Mouse (Mus musculus) testis, adult 2 months (tissue): ENCODE data around the gene Tm4sf4. TPM values are rescaled to one million over a fixed set of nuclear protein-coding genes. Genes with fewer than 3 reads are reported as not detected.

Source experiments
- H3K27ac ChIP-seq: fragments of 200-500 bp; 2 replicates; pipeline ENCODE4 v1.5.1; 2012; ENCODE audit warnings: low read depth, low read length; ENCODE audit not compliant: control insufficient read depth, insufficient read depth
- H3K27me3 ChIP-seq: fragments of 200-500 bp; 2 replicates; pipeline ENCODE4 v1.6.1; 2012; ENCODE audit warnings: mild to moderate bottlenecking, low read length, moderate library complexity; ENCODE audit not compliant: control insufficient read depth, insufficient read depth
- H3K36me3 ChIP-seq: fragments of 200-500 bp; 2 replicates; pipeline ENCODE4 v1.6.1; 2012; ENCODE audit warnings: mild to moderate bottlenecking, low read length; ENCODE audit not compliant: control insufficient read depth, insufficient read depth
- H3K4me1 ChIP-seq: fragments of 200-500 bp; 2 replicates; pipeline ENCODE4 v1.6.1; 2012; ENCODE audit warnings: low read length; ENCODE audit not compliant: control insufficient read depth, insufficient read depth
- H3K4me3 ChIP-seq: fragments of 200-500 bp; 2 replicates; pipeline ENCODE4 v1.5.1; 2012; ENCODE audit warnings: low read depth, mild to moderate bottlenecking, low read length, moderate library complexity, mixed read lengths; ENCODE audit not compliant: control insufficient read depth
- CTCF ChIP-seq: fragments of 200-500 bp; IDR thresholded peaks from 2 replicates; pipeline ENCODE4 v1.5.1; 2012; ENCODE audit warnings: low read depth, mild to moderate bottlenecking, inconsistent platforms, low read length, moderate library complexity; ENCODE audit not compliant: control insufficient read depth, insufficient read depth, insufficient replicate concordance
- POLR2A ChIP-seq: fragments of 200-500 bp; IDR thresholded peaks from 2 replicates; pipeline ENCODE4 v1.6.1; 2012; ENCODE audit warnings: low read depth, mild to moderate bottlenecking, inconsistent platforms, low read length, moderate library complexity; ENCODE audit not compliant: control insufficient read depth
- polyA plus RNA-seq: library from polyadenylated mRNA; depleted of rRNA; stranded (reverse); fragments of >200 nt; gene quantifications from 2 replicates; pipeline ENCODE4 v1.2.3, GENCODE M21; 2012

The Tm4sf4 gene
- polyA plus RNA-seq, 1 experiment = 3.2 TPM

- no peaks in the 10 kb centered on the region for H3K4me1 ChIP-seq
- H3K27me3 ChIP-seq = no peaks in the 10 kb centered on the region
- H3K4me3 ChIP-seq = no peak overlapping the region
- no peaks in the 10 kb centered on the region for H3K36me3 ChIP-seq
- TF ChIP-seq CTCF = no peak
- no peak overlapping the region for H3K27ac ChIP-seq
These were observed 3.8 kb downstream of the Tm4sf4 start for GRCm38 (mm10) chr3:57428682-57429464.

GRCm38 (mm10) chr3:57429486-57429885 is 4.4 kb downstream of the Tm4sf4 start:
- no peaks in the 10 kb centered on the region for H3K27me3 ChIP-seq
- no peaks in the 10 kb centered on the region for H3K36me3 ChIP-seq
- H3K4me3 ChIP-seq = no peak overlapping the region
- no peak for TF ChIP-seq CTCF
- no peak for TF ChIP-seq POLR2A
- H3K4me1 ChIP-seq = no peaks in the 10 kb centered on the region
- no peak overlapping the region for H3K27ac ChIP-seq

DNA sequence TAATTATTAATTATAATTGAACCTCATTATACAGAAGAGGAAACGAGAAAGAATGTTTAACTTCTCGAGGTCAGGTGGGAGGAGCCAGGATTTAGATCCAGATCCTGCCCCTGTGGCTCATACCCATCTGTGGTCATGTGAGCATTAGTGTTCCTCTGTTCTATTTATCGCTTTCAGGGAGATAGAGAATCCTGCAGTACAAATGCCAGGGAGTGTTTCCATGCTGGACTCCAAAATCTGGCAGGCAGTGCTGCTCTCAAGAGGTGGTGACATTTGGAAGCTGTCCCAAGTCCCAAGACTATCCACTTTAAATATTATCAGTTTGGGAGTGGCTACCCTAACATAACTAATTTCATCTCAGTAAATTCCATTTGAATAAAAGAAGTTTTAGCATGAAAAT is 6.6 kb downstream of the Tm4sf4 start:
- H3K27me3 ChIP-seq = no peaks in the 10 kb centered on the region
- H3K4me1 ChIP-seq = no peaks in the 10 kb centered on the region
- no peak overlapping the region for H3K4me3 ChIP-seq
- H3K27ac ChIP-seq = no peak overlapping the region
- TF ChIP-seq POLR2A (no peak), CTCF (no peak)
- no peaks in the 10 kb centered on the region for H3K36me3 ChIP-seq

DNA sequence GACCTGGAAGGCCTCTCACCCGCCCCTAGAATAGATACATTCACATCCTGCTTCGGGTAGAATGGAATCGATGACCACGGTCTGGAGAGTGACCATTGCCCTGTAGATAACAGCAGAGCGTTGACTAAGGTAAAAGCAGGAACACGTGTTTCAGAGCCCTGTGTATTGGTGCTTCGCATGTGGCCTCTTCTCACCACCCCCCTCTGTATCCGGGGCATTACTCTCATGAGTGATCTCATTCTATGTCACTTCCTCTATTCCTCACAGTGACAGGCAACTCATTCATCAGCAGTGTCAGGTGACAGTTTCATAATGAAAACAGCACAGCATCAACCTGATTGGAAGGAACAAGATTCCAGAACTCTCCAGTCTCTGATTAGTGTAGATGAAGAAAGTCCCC is 10.2 kb downstream of the Tm4sf4 start:
- no peak overlapping the region for H3K4me3 ChIP-seq
- no peaks in the 10 kb centered on the region for H3K27me3 ChIP-seq
- TF ChIP-seq POLR2A (no peak), CTCF (no peak)
- no peaks in the 10 kb centered on the region for H3K36me3 ChIP-seq
- H3K27ac ChIP-seq = no peak overlapping the region
- no peaks in the 10 kb centered on the region for H3K4me1 ChIP-seq

DNA sequence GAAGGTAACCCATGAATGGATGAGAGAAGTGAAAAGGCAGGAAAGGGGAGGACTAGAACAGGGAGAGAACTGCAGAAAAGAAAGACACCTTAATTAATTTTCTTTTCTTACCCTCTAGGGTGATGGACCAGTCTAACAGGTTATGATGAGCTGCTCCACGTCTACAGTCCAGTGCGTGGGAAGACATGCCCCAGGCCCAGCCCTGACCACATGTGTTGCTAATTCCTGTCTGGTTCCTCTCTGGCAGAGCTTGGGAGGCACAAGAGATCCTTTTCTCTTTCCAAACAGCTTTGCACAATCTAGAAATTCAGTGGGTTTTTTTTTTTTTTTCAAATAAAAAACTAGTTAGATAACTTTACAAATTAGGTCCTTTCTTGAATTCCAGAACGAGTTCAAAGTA is 15.8 kb downstream of the Tm4sf4 start:
- Histone ChIP-seq H3K36me3 (no peaks in the 10 kb centered on the region), H3K4me1 (no peaks in the 10 kb centered on the region), H3K27ac (no peak overlapping the region), H3K4me3 (no peak overlapping the region), H3K27me3 (no peaks in the 10 kb centered on the region)
- TF ChIP-seq POLR2A = no peak
- TF ChIP-seq CTCF = no peak

GRCm38 (mm10) chr3:57445706-57446105 is 20.6 kb downstream of the Tm4sf4 start:
- no peak for TF ChIP-seq POLR2A
- no peak for TF ChIP-seq CTCF
- Histone ChIP-seq H3K27ac (no peak overlapping the region), H3K27me3 (no peaks in the 10 kb centered on the region), H3K4me3 (no peak overlapping the region), H3K36me3 (no peaks in the 10 kb centered on the region), H3K4me1 (no peaks in the 10 kb centered on the region)

- TF ChIP-seq CTCF = no peak
- TF ChIP-seq POLR2A = no peak
- Histone ChIP-seq H3K4me1 (no peaks in the 10 kb centered on the region), H3K27ac (no peak overlapping the region), H3K27me3 (no peaks in the 10 kb centered on the region), H3K4me3 (no peak overlapping the region), H3K36me3 (no peaks in the 10 kb centered on the region)
These were observed 22.8 kb downstream of the Tm4sf4 start for GRCm38 (mm10) chr3:57447889-57448288.
